Mouse (Mus musculus) stomach, embryonic 16.5 days (tissue): ENCODE results near the gene Gm10840. TPM values are rescaled to one million over a fixed set of nuclear protein-coding genes. Genes with fewer than 3 reads are reported as not detected.

ENCODE experiments used
- ATAC-seq: fragments of 200-750 bp; cut with Nextera tagmentation; 2 replicates; pipeline ENCODE4 v1.8.0; 2017; ENCODE audit warnings: moderate number of reproducible peaks, moderate TSS enrichment; ENCODE audit not compliant: insufficient read depth, low FRiP score
- H3K27ac ChIP-seq: fragments of 300-500 bp; sonication (generic); 2 replicates; pipeline ENCODE4 v1.5.1; 2014; ENCODE audit warnings: low read length
- H3K27me3 ChIP-seq: fragments of 300-500 bp; sonication (generic); 2 replicates; pipeline ENCODE4 v1.6.1; 2014; ENCODE audit warnings: low read length, control low read depth, mixed read lengths; ENCODE audit not compliant: control insufficient read depth, insufficient read depth
- H3K36me3 ChIP-seq: fragments of 300-500 bp; sonication (generic); 2 replicates; pipeline ENCODE4 v1.6.1; 2014; ENCODE audit warnings: low read length; ENCODE audit not compliant: control insufficient read depth, insufficient read depth
- H3K4me1 ChIP-seq: fragments of 300-500 bp; sonication (generic); 2 replicates; pipeline ENCODE4 v1.6.1; 2014; ENCODE audit warnings: low read length, control low read depth, mixed read lengths; ENCODE audit not compliant: control insufficient read depth, insufficient read depth
- H3K4me2 ChIP-seq: fragments of 300-500 bp; sonication (generic); 2 replicates; pipeline ENCODE4 v1.6.1; 2014; ENCODE audit warnings: low read depth, low read length, mixed read lengths
- H3K4me3 ChIP-seq: fragments of 300-500 bp; sonication (generic); replicated peaks from 2 replicates; pipeline ENCODE4 v1.5.1; 2014; ENCODE audit warnings: mild to moderate bottlenecking, low read length
- H3K9ac ChIP-seq: fragments of 300-500 bp; sonication (generic); 2 replicates; pipeline ENCODE4 v1.6.1; 2014; ENCODE audit warnings: low read length
- H3K9me3 ChIP-seq: fragments of 300-500 bp; sonication (generic); replicated peaks from 2 replicates; pipeline ENCODE4 v1.6.1; 2016; ENCODE audit warnings: low read length, control low read depth; ENCODE audit not compliant: control insufficient read depth
- WGBS: fragments of 180-500 bp; shearing (Covaris S2); extraction: QIAGEN DNeasy Blood & Tissue Kit; methylation state at CpG from one replicate; pipeline ENCODE4 v1.1.7; 2014; 5-methylcytosine and 5-hydroxymethylcytosine counted together
- polyA plus RNA-seq: library from polyadenylated mRNA; unstranded; fragments of >200 nt; fragmentation: Nextera tagmentation; extraction: Ambion mirVana; gene quantifications from 2 replicates; pipeline ENCODE4 v1.2.1, GENCODE M21; 2015

Gm10840 gene
- polyA plus RNA-seq, 1 experiment from 2014 or later = not detected

- WGBS = 89% methylated on average over 19 of the region's 19 CpGs
- H3K36me3 ChIP-seq = peaks cover 14% of the 10 kb centered on the region; the same call in 1 of the 2 replicates
These were observed 40.9 kb downstream of the Gm10840 start for GRCm38 (mm10) chr11:106201337-106202122.

GRCm38 (mm10) chr11:106202123-106202465, 41.4 kb downstream of the Gm10840 start, which contains the start of gene Strada:
Gene Strada (minus strand): TSS chr11:106202168.
- Histone ChIP-seq H3K4me3 (no peak within 1 kb of the TSS), H3K27me3 (no peaks in the 10 kb centered on the region), H3K27ac (no peak within 1 kb of the TSS), H3K4me2 (no peak within 1 kb of the TSS), H3K36me3 (peaks cover 14% of the 10 kb centered on the region; the same call in 1 of the 2 replicates), H3K9me3 (no peaks in the 10 kb centered on the region), H3K4me1 (no peaks in the 10 kb centered on the region), H3K9ac (no peak within 1 kb of the TSS)
- ATAC-seq = no peak
- 73% methylated on average over 5 of the region's 5 CpGs for WGBS

More at GRCm38 (mm10) chr11:106201337-106202122, 40.9 kb downstream of the Gm10840 start:
- no peaks in the 10 kb centered on the region for H3K27me3 ChIP-seq
- H3K27ac ChIP-seq = no peak overlapping the region
- H3K9me3 ChIP-seq = no peaks in the 10 kb centered on the region
- no peak overlapping the region for H3K9ac ChIP-seq
- no peak overlapping the region for H3K4me3 ChIP-seq
- no peak overlapping the region for H3K4me2 ChIP-seq
- no peaks in the 10 kb centered on the region for H3K4me1 ChIP-seq
- no peak for ATAC-seq

Other genes with a start within 250 kb of the Gm10840 start
- gene Cyb561, start 207.5 kb upstream of the Gm10840 start, polyA plus RNA-seq = 45.6 and 54.7 TPM in 2 replicates
- gene Ace, start 192.9 kb upstream of the Gm10840 start, polyA plus RNA-seq = 3.3 and 3.5 TPM in 2 replicates
- not detected in 2 replicates for gene Ace3, start 166.2 kb upstream of the Gm10840 start, polyA plus RNA-seq
- gene Kcnh6, start 152.7 kb upstream of the Gm10840 start, polyA plus RNA-seq = 0.46 and 0.92 TPM in 2 replicates
- 53.3 and 54.3 TPM in 2 replicates for gene Dcaf7, start 124.0 kb upstream of the Gm10840 start, polyA plus RNA-seq
- gene Taco1, start 94.8 kb upstream of the Gm10840 start, polyA plus RNA-seq = 10.5 and 12.2 TPM in 2 replicates
- 8.1 and 8.2 TPM in 2 replicates for gene Map3k3, start 76.2 kb upstream of the Gm10840 start, polyA plus RNA-seq
- 95.6 and 111 TPM in 2 replicates for gene Limd2, start within 50 bp of the Gm10840 start, polyA plus RNA-seq
- 18.8 and 19.6 TPM in 2 replicates for gene Strada, start 41.3 kb downstream of the Gm10840 start, polyA plus RNA-seq
- gene Ccdc47, start 55.5 kb downstream of the Gm10840 start, polyA plus RNA-seq = 100 and 112 TPM in 2 replicates
- gene Ddx42, start 56.1 kb downstream of the Gm10840 start, polyA plus RNA-seq = 69.6 and 70.0 TPM in 2 replicates
- 46.4 and 50.9 TPM in 2 replicates for gene Ftsj3, start 95.2 kb downstream of the Gm10840 start, polyA plus RNA-seq
- gene Psmc5, start 95.3 kb downstream of the Gm10840 start, polyA plus RNA-seq = 257 and 260 TPM in 2 replicates
- gene Smarcd2, start 112.1 kb downstream of the Gm10840 start, polyA plus RNA-seq = 53.8 and 58.1 TPM in 2 replicates
- 0.21 TPM in 2 replicates for gene Tcam1, start 115.8 kb downstream of the Gm10840 start, polyA plus RNA-seq
- not detected in 2 replicates for gene Gh, start 141.0 kb downstream of the Gm10840 start, polyA plus RNA-seq
- 3.5 and 3.6 TPM in 2 replicates for gene Cd79b, start 153.9 kb downstream of the Gm10840 start, polyA plus RNA-seq
- gene Scn4a, start 192.4 kb downstream of the Gm10840 start, polyA plus RNA-seq = 0.04 and 0.30 TPM in 2 replicates
- gene Prr29, start 204.6 kb downstream of the Gm10840 start, polyA plus RNA-seq = 0.62 and 0.96 TPM in 2 replicates
- gene Icam2, start 227.2 kb downstream of the Gm10840 start, polyA plus RNA-seq = 39.5 and 40.6 TPM in 2 replicates